Mouse (Mus musculus): ENCODE results near the gene Gck.

DNA sequence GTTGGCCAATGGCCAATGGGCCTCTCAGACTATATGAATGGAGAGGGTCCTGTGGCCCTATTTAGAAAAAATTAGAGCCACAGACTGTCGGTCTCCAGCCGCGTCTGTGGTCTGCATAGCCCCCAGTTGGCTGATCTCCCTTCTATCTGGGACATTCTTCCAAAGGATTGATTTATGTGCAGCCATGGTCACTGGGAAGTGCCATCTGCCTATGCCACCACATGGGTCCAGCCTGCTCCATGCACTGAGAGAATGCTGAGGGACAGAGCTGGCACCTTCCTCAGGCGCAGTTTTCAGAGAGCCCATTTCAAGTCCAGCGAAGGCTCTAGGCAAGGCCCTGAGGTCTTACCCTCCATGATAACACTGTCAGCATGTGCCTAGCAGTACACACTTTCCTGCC, 44.3 kb upstream of the Gck start:
- TF ChIP-seq CTCF (IDR thresholded peaks at IDR 0.05) (no peak), EP300 (IDR thresholded peaks at IDR 0.05) (no peak)
